Mouse (Mus musculus): ENCODE data around the gene Ntrk2.
A peak's percentile ranks its signal among the peaks of the same experiment; 100 is the strongest.

Ntrk2 gene

DNA sequence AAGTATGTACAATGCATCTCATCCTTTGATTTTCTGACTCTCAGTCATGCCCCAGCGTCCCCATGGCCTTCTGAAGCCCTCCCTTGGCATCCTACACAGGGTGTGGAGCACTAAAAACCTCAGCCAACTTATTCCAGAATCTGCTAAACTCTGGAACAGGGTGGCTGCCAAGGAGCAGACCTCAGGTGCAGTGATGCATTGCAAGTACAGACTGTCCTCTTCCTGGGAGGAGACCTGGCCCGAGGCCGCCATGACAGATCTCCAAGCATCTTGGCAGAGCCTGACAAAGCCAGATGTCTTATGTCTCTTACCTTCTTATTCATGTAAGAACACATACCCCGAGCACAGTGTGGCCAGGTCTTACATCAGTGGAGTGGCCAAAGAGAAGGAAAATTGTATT lies 250.5 kb downstream of the Ntrk2 start:
- DNase-seq: peak; percentile 88

- DNase-seq: no peak
Measured at GRCm38 (mm10) chr13:59057886-59058285, 251.5 kb downstream of the Ntrk2 start.

- no peak for DNase-seq
Measured at GRCm38 (mm10) chr13:59059118-59059517, 252.7 kb downstream of the Ntrk2 start.

DNA sequence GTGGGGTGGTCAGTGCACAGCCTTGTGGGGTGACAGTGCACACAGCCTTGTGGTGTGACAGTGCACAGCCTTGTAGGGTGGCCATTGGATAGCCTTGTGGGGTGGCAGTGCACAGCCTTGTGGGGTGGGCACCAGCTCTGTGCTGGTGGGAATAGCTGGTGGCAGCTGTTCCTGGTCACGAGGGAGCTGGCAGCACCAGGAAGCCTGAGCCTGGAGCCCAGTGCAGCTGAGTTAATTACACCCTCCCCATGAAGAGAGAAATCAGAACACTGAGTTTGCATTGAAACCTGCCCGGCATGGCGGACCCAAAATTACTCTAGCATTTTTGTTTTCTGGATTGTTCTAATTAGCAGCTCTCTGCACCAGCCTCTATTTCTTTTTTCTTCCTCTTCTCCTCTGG lies 259.3 kb downstream of the Ntrk2 start:
- DNase-seq: no peak

DNA sequence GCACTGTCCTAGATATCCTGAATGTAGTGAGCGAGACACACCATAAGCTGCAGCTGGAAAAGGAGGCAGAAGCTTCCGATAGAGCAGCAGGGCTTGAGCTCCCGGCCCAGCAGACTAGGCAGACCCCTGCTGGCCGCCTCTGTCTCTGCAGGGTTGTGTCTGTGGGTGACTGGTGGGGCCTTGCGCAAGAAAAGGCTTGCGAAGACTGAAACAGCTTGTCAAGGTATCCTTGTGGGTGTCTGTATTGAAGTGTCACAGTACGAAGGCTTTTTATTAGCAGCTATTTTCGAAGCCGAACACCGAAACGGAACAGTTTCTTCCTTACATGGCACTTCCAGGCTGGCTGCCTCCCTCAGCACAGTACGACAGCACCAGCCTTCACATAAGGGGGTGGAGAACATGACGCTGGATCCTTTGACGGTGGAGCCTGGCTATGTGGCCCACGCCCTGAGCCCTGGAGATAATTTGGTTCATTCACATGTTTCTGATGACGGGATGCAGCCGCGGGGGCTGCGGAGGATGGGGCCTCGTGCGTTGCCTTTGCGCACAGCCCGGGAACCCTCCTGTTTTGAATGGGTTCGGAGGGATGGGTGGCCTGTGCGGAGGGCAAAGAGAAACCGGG lies 267.4 kb downstream of the Ntrk2 start:
- peak; percentile 95 for DNase-seq

DNA sequence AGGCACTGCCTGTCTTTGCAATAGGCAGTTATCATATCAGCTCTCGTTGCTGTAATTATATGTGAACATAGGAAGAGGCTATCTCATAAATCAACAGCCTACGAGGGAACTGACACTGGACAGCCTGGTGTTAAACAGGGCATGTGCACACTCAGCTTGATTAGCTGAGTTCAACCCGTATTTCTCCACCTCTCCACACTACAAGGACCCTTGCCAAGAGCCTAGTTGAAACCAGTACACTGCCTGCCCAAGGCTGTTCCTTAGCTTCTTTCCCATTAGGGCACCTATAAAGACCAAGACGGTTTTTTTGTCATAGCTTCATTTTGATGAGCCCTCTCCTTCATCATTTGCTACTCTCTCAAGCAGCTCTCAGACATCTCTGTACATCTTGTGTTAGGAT lies 270.1 kb downstream of the Ntrk2 start:
- DNase-seq: no peak

GRCm38 (mm10) chr13:59079761-59080461 lies 273.5 kb downstream of the Ntrk2 start:
- no peak for DNase-seq

DNA sequence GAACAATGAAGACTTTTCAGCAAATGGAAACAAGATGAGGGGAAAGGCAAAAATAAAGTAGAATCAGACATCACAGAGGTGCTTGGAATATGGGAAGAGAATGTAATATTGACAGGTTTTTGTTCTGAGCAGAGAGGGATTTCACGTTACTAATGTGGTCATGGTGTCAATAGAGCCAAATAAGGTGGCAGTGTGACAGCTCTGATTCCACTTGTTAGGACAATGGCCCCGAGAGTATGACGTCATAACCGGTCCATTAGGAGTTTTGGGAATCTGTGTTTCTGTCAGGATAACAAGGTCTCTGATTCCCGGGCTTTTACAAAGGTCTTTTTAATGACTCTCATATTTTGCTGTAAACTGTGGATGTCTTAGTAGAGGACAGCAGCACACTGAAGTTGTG lies 274.1 kb downstream of the Ntrk2 start:
- DNase-seq: no peak

DNA sequence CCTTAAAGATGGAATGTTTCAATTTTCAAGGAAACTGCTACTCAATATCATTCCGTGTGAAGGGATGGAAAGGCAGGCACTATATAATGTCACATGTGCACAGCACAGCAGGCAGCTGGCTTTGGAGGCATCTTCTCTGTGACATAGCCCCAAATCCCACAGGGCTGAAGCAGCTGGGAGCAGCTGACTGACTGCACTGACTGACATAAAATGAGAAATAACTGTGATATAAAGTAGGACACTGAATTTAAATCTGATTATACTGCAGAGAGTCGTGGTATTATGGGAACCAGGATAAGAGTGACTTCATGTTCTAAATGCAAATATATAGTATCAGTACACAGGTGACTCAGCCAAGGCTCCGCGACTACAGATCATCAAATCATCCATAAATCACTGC lies 282.6 kb downstream of the Ntrk2 start:
- DNase-seq: no peak

- no peak for DNase-seq
Measured at GRCm38 (mm10) chr13:59091138-59091971, 285.0 kb downstream of the Ntrk2 start.

DNA sequence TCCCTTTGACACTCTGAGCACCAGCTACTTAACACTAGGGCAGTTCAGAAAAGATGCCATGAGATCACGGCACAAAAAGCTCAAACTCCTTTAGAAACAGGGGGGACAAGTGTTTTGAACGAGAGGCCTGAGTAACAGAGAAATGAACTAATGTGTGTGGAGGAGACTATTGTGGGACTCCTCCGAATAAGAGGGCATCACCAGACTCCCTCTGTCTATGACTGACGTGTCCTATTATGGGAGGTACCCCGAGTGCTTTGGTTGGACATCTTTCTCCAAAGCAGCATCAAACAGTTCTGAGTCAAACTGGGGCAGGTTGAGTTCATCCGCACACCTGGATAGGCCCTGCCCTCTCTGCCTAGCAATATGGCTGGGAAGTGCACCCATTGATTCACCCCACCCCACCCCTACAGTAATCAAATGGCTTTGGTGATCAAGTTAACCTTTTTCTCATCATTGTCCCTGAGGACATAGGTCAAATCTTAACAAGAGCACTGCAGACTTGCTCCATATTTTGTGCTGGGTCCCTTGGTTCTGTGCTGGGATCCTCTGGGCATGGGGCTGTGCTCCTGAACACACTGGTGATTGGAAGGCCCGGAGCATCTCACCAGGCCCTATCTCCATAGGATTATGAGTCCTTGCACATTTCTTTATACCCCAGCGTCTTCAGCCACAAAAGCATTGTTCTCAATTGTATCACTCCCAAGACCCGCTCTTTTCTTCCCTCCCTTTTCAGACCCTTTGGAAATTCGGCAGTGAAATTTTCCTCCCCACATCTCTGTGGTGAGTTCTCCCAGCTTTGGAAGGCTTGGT lies 285.9 kb downstream of the Ntrk2 start:
- no peak for DNase-seq

DNA sequence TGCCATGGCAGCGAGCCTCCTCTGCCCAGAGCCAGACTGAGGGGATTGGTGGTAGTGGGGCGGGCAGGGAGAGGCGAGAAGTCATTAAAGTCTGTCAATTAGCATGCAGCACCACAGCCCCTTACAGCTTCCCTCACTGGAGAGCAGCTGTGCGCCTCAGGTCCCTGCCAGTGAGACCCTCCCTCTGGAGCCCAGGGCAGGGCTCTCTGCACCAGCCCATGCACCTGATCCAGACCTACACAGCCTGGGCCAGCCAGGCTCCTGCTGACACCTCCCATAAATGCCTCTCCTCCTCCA lies 286.4 kb downstream of the Ntrk2 start:
- DNase-seq: no peak

GRCm38 (mm10) chr13:59094722-59095121 lies 288.4 kb downstream of the Ntrk2 start:
- DNase-seq: no peak

GRCm38 (mm10) chr13:59095811-59096391 lies 289.5 kb downstream of the Ntrk2 start:
- DNase-seq: no peak

- peak; percentile 43 for DNase-seq
Measured at GRCm38 (mm10) chr13:59100086-59100485, 293.7 kb downstream of the Ntrk2 start.

GRCm38 (mm10) chr13:59107791-59108190 lies 301.4 kb downstream of the Ntrk2 start:
- DNase-seq: peak; percentile 28

DNA sequence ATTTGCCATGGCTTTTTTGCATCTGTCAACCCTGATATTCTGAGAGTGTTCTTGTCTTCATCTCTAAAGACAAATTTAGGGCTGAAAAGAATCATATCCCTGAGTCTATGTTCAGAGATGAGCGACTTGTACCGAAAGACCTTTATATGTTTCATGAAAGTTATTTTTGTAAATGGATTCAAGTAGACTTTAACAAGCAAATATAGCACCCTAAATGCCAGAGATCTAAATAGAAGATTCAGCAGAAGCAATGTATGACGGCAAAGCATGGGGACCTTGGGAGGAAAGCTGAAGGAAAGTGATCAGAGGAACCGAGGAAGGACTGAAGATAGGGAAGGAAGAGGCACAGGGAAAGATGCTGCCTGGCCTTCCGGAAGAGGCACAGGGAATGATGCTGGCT lies 303.7 kb downstream of the Ntrk2 start:
- no peak for DNase-seq

DNA sequence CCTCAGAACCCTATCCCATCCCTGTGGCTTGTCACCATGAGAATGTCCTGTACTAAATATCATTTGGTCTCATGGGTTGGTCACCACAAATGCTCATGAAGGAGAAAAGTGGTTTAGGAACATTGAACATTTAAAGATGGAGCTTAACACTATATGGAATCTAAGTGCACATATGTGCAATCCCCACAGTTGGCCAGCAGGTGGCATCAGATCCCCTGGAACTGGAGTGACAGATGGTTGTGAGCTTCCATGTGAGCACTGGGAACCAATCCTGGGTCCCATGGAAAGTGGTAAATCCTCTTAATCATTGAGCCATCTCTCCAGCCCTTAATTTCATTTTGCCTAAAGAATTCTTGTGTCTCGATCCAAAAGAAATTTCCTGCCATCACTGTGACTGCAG lies 308.3 kb downstream of the Ntrk2 start:
- DNase-seq: peak; percentile 61

GRCm38 (mm10) chr13:59115551-59115950 lies 309.2 kb downstream of the Ntrk2 start:
- DNase-seq: peak; percentile 40

DNA sequence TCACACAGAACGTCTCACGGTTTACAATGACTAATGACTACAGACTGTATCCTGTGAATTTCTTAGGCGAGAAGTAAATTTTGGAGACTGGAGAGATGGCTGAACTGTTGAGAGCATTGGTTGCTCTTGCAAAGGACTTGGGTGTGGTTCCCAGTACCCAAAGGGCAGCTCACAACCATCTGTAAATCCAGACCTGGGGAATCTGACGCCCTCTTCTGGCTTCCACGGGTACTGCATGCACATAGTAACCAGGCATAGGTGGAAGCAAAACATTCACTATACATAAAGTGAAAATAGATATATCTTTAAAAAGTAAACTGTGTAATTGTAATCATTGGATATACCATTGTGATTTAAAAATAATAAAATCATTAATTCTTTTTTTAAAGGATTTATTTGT lies 310.9 kb downstream of the Ntrk2 start:
- peak; percentile 30 for DNase-seq

GRCm38 (mm10) chr13:59119596-59120394 lies 313.4 kb downstream of the Ntrk2 start:
- peak; percentile 61 for DNase-seq

GRCm38 (mm10) chr13:59143141-59143744 lies 336.9 kb downstream of the Ntrk2 start:
- peak; percentile 76 for DNase-seq

Data from heart, adult 11 months (tissue).